Comparison of ENCODE assay signal across 8 mouse cellular contexts in genomic region chr11:57519304-57519703, GRCm38 (mm10). TPM values are rescaled to one million over a fixed set of nuclear protein-coding genes. Genes with fewer than 3 reads are reported as not detected.
A peak's percentile ranks its signal among the peaks of the same experiment; 100 is the strongest.
DNase-seq lines count a peak whose midpoint lies in the region; ATAC-seq lines count a peak whose summit lies in the region.

No protein-coding gene starts in this region.

- no peak for DNase-seq in lung, postnatal 25 days (ENCODE audit: low spot score)
- no peak for DNase-seq in forebrain, embryonic 10.5 days (ENCODE audit: extremely low spot score, low spot score)
- no peak for DNase-seq in limb, embryonic 10.5 days (ENCODE audit: low spot score)
- no peak for DNase-seq in cerebellum, postnatal 36 days
- DNase-seq in gastrocnemius, adult 18-20 months (ENCODE audit: low spot score): no peak
- DNase-seq in adrenal gland, postnatal 25 days: no peak

- no peaks in the 10 kb centered on the region for H3K9me3 ChIP-seq in lung, embryonic 15.5 days
- no peaks in the 10 kb centered on the region for H3K9me3 ChIP-seq in forebrain, embryonic 10.5 days
- H3K9me3 ChIP-seq in limb, embryonic 10.5 days (replicated peaks): no peaks in the 10 kb centered on the region
- H3K9me3 ChIP-seq in neural tube, embryonic 15.5 days (replicated peaks): no peaks in the 10 kb centered on the region

- H3K4me1 ChIP-seq in lung, embryonic 15.5 days: peaks cover 12% of the 10 kb centered on the region; the same call in 1 of the 2 replicates
- peaks cover 20% of the 10 kb centered on the region for H3K4me1 ChIP-seq in forebrain, embryonic 10.5 days
- H3K4me1 ChIP-seq in limb, embryonic 10.5 days: peaks cover 15% of the 10 kb centered on the region
- peaks cover 44% of the 10 kb centered on the region for H3K4me1 ChIP-seq in neural tube, embryonic 15.5 days

- peak overlapping the region; percentile 96 for H3K4me3 ChIP-seq in lung, embryonic 15.5 days
- peak overlapping the region; percentile 73 for H3K4me3 ChIP-seq in forebrain, embryonic 10.5 days
- peak overlapping the region; percentile 87 for H3K4me3 ChIP-seq in limb, embryonic 10.5 days
- H3K4me3 ChIP-seq in neural tube, embryonic 15.5 days (replicated peaks): peak overlapping the region; percentile 93

- no peaks in the 10 kb centered on the region for H3K27me3 ChIP-seq in lung, embryonic 15.5 days
- no peaks in the 10 kb centered on the region for H3K27me3 ChIP-seq in forebrain, embryonic 10.5 days (ENCODE audit: poor library complexity, severe bottlenecking)
- H3K27me3 ChIP-seq in limb, embryonic 10.5 days (ENCODE audit: low read depth, poor library complexity, severe bottlenecking): no peaks in the 10 kb centered on the region
- no peaks in the 10 kb centered on the region for H3K27me3 ChIP-seq in neural tube, embryonic 15.5 days (replicated peaks)

- no peak overlapping the region for H3K27ac ChIP-seq in lung, embryonic 15.5 days
- H3K27ac ChIP-seq in forebrain, embryonic 10.5 days: peak overlapping the region; percentile 93; the same call in 1 of the 2 replicates
- H3K27ac ChIP-seq in limb, embryonic 10.5 days: peak overlapping the region; percentile 90; the same call in 1 of the 2 replicates
- H3K27ac ChIP-seq in neural tube, embryonic 15.5 days (replicated peaks): no peak overlapping the region

- H3K4me2 ChIP-seq in lung, embryonic 15.5 days: peak overlapping the region; percentile 62
- H3K4me2 ChIP-seq in neural tube, embryonic 15.5 days: peak overlapping the region; percentile 65

- no peak for ATAC-seq in lung, embryonic 15.5 days (ENCODE audit: borderline replicate concordance, extremely low read depth, low FRiP score, low TSS enrichment)
- ATAC-seq in neural tube, embryonic 15.5 days (ENCODE audit: low FRiP score): no peak

- 63% methylated on average over 5 of the region's 5 CpGs for WGBS in lung, embryonic 15.5 days
- WGBS in forebrain, embryonic 10.5 days: 75% methylated on average over 5 of the region's 5 CpGs
- WGBS in limb, embryonic 10.5 days: 77% methylated on average over 5 of the region's 5 CpGs
- 79% methylated on average over 5 of the region's 5 CpGs for WGBS in neural tube, embryonic 15.5 days

- H3K36me3 ChIP-seq in lung, embryonic 15.5 days: no peaks in the 10 kb centered on the region
- peaks cover 27% of the 10 kb centered on the region for H3K36me3 ChIP-seq in forebrain, embryonic 10.5 days (replicated peaks)
- peaks cover 31% of the 10 kb centered on the region for H3K36me3 ChIP-seq in limb, embryonic 10.5 days
- no peaks in the 10 kb centered on the region for H3K36me3 ChIP-seq in neural tube, embryonic 15.5 days

- peak overlapping the region; percentile 82; the same call in 1 of the 2 replicates for H3K9ac ChIP-seq in lung, embryonic 15.5 days
- H3K9ac ChIP-seq in neural tube, embryonic 15.5 days (replicated peaks): peak overlapping the region; percentile 77

RNA-seq across cellular contexts. Expression of gene Mfap3, which starts 0.8 kb away (rescaled TPM):
- 43.9 and 45.7 TPM in 2 replicates for polyA plus RNA-seq in lung, embryonic 15.5 days (2015; fragmentation: Nextera tagmentation; extraction: Ambion mirVana)
- 42.8 and 52.6 TPM in 2 replicates for polyA plus RNA-seq in forebrain, embryonic 10.5 days (2016; fragmentation: Nextera tagmentation; extraction: Ambion mirVana)
- polyA plus RNA-seq in limb, embryonic 10.5 days (2016; fragmentation: Nextera tagmentation; extraction: Ambion mirVana): 45.4 and 47.7 TPM in 2 replicates
- 52.2 and 57.6 TPM in 2 replicates for polyA plus RNA-seq in neural tube, embryonic 15.5 days (2015; fragmentation: Nextera tagmentation; extraction: Ambion mirVana)
- total RNA-seq in gastrocnemius, adult 18-20 months (2021): 1 to 10 TPM; 7.0 to 8.3 TPM
- total RNA-seq in adrenal gland, postnatal 25 days (2021): 27.9 and 32.2 TPM in 2 replicates

RNA-seq across cellular contexts. Expression of gene Fam114a2, which starts 0.9 kb away (rescaled TPM):
- 78.7 and 81.8 TPM in 2 replicates for polyA plus RNA-seq in lung, embryonic 15.5 days (2015; fragmentation: Nextera tagmentation; extraction: Ambion mirVana)
- 64.5 and 65.6 TPM in 2 replicates for polyA plus RNA-seq in forebrain, embryonic 10.5 days (2016; fragmentation: Nextera tagmentation; extraction: Ambion mirVana)
- 61.0 and 67.6 TPM in 2 replicates for polyA plus RNA-seq in limb, embryonic 10.5 days (2016; fragmentation: Nextera tagmentation; extraction: Ambion mirVana)
- 74.2 and 80.5 TPM in 2 replicates for polyA plus RNA-seq in neural tube, embryonic 15.5 days (2015; fragmentation: Nextera tagmentation; extraction: Ambion mirVana)
- 10 to 100 TPM; 47.5 to 50.2 TPM for total RNA-seq in gastrocnemius, adult 18-20 months (2021)
- 70.8 and 82.7 TPM in 2 replicates for total RNA-seq in adrenal gland, postnatal 25 days (2021)

Comparison
In these comparisons a context has a peak if more than half of its experiments do, and no peak if none do; other contexts are left out.
1. H3K27ac ChIP-seq: peak in forebrain, embryonic 10.5 days (single experiment) and limb, embryonic 10.5 days (single experiment); none in lung, embryonic 15.5 days (single experiment) and neural tube, embryonic 15.5 days (single experiment).
2. Peak in every context shown above with its lines, with median percentiles within 50 percentile points of each other: H3K4me3 ChIP-seq.